Mouse (Mus musculus): ENCODE measurements around the gene Decr2. TPM values are rescaled to one million over a fixed set of nuclear protein-coding genes. Genes with fewer than 3 reads are reported as not detected.
"Not testable (repeated sequence)": the region's sequence is repeated elsewhere in the genome, so short reads cannot be mapped to it uniquely, and the experiment has no call there.

Gene Decr2
- 1 to 10 TPM; 2.8 to 3.2 TPM for total RNA-seq (2021)
- long read RNA-seq, experiment 1, partial matches to known transcripts, result 0 of 4 reads
- long read RNA-seq, experiment 1, other reads (novel, unspliced or antisense), result 0 of 4 reads
- long read RNA-seq, experiment 2, transcript Decr2-201 (9 exons, 2,224 nt), result major isoform, 7 of 8 reads
- long read RNA-seq, experiment 2, partial matches to known transcripts, result 0 of 8 reads
- long read RNA-seq, experiment 2, other reads (novel, unspliced or antisense), result 1 of 8 reads

DNA sequence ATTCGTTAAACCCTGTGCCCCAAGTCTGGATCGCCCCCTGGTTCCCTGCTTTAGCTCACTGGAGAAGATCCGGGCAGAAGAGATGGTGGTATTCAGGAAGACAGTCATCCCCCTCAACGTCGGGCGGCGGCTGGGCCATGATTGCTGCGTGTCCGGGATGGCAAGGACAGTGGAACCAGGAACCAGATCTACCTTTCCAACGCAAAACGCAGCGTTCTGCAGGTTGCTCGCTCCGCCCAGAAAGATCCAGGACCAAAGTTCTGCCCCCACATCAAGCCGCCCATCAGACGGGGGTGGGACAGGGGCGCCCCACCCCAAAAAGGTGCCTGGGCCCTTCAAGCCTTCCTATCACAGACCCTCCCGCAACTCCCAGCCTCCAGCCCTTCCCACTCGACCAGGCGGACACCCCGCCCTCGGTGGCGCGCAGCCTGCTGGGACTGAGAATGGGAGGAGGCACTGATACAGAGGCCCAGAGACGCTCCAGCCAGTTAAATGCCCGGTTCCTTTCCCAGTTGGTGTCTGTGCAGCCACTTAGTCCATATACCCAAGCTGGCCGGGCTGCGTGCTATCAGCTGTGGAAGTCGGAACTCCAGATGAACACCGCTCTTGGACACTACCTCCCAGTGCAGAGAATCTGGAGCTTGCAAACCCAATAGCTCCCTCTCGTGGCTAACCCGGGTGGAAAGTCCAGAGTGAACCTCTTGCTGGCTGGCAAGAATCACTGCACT is at the start of gene Decr2:
Gene Decr2, minus strand, starts transcription at position 433 of the 728 bp plus-strand sequence.
- DNase-seq, result peak; percentile 83

DNA sequence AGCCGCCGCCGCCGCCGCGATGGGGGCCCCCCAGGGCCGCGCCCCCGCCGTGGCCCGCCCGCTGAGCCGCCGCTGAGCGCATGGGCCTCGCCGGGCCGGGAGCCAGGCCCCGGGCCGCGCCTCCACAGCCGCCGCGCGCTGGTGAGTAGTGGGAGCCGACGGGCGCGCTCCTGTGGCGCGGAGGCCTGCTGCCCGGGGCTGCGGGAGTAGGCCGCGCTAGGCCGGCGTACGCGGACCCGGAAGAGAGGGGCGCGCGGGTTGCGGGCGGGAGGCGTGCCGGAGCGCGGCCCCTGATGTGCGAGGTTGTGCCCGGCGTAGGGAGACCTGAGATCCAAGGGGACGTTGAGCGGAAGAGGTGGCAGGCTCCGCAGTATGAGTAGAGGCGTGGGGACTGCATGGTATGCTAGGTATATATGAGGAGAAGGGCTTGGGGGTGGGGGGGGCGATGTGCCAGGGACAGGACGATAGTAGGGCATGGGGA is 48.8 kb upstream of the Decr2 start:
- no peak for DNase-seq

DNA sequence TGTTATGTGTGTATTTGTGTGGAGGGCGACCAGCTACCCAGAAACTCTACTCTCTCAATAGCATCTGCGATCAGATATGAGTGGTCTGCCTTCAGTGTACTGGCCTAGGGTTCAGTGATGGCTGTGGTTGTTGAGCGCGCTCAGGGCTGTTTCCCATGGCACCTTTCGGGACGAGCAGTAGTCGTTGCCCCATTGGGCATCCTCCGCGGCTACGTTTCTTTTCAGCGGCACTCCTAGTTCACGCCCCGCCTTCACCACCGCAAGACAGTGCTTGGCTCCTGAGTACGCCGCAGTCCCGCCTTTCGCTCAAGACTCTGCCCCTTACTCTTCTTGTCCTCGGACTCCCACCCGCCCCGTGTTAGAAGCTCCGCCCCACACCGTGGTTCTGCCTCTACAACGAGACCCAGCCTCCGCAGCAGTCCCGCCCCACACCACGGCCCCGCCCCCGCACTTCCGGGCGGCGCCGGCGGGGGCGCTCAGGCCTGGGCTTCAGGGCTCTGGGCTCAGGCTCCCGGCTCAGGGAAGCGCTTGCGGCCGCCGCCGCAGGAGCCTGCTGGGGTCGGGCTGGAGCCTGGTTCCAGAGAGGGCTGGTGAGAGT is 48.2 kb upstream of the Decr2 start, which contains the start of gene Axin1:
Gene Axin1, plus strand, starts transcription at position 450 of the 598 bp plus-strand sequence.
- peak; percentile 95 for DNase-seq

DNA sequence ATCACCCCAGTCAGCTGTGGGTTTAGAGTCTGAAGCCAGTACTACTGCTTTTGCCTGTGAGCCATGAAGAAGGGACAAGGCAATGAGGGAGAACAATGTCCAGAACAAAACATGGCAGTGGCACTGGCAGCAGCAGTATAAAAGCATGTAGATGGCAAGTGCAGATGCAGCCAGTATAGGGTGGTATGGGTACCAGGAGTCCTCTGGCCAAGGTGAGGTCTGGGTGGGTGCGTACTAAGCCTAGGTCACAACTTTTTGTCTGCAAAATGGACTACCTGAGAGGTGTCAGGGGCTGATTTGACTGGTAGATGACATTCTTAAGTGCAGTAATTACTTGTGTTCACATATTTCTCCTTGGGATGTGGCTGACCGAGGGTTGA is 47.6 kb upstream of the Decr2 start:
- no peak for DNase-seq

DNA sequence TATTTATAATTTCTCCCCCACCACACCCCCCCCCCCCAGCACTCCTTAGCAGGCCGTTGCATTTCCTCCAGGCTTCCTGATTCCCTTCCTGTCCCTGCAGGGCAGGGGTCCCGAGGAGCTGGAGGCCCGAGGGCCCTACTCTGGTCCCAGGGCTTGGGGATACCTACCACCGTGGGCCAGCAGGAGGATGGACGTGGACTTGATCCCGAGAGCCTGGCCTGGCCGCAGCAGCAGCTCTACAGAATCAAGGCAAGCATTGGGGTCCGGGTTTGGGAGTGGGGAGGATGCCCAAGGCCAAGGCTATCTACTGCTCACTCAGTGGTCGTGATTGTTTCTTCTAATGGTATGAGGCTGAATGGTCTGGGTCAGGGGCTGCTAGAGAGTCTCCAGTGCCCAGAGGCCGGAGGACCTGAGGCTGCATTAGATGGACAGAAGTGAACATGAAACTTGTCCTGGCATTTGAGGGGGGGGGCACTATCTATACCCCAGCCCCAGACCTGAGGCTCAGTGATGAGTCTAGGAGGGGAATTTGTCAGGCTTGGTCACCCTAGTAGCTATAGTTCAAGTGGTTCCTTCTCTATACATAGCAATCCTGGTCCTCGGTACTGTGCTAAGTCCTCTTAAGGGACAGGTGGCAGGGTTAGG is 47.1 kb upstream of the Decr2 start:
- no peak for DNase-seq

DNA sequence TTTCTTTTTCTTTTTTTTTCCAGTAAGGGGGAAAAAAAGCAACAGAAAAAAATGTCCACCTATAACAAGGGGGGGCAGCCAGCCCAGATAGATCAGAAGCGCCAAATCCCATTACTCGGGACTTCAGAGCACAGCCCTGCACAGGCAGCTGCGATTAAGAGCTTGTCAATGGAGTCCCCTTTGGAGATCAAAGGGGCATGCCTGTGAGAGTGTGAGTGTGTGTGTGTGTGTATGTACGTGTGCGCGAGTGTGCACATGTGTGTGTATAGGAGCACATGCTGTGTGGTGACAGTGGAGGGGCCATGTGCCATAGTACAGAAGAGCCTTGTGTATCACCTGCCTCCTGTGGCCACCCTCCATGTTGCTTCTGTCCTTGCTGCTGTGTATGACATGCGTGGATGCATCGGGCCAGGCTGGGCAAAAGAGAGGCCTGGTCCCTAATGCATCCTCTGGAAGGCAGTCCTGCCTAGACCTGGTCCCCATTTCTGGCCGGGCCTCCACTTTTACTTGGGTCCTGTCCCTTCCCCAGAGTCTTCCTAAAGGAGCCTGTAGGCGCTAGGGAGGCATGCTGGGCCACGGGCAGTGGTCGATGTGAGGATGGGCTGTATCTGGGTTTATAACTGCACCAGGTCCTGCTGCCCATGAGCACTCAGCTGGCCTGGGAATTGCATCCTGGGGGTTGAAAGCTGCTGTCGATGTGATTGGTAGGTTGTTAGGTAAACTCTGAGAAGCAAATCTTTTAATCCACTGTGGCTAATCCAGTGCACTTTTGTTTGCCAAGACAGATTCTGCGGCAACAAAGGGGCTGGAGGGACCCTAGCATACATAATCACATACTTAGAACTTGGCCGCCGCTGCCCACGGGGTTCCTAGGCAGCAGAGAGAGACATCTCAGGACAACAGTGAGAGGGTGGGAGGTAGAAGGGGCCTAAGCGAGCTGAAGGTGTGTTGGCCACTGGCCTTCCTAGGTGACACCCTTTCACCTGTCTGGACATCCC is 42.0 kb upstream of the Decr2 start:
- no peak for DNase-seq

DNA sequence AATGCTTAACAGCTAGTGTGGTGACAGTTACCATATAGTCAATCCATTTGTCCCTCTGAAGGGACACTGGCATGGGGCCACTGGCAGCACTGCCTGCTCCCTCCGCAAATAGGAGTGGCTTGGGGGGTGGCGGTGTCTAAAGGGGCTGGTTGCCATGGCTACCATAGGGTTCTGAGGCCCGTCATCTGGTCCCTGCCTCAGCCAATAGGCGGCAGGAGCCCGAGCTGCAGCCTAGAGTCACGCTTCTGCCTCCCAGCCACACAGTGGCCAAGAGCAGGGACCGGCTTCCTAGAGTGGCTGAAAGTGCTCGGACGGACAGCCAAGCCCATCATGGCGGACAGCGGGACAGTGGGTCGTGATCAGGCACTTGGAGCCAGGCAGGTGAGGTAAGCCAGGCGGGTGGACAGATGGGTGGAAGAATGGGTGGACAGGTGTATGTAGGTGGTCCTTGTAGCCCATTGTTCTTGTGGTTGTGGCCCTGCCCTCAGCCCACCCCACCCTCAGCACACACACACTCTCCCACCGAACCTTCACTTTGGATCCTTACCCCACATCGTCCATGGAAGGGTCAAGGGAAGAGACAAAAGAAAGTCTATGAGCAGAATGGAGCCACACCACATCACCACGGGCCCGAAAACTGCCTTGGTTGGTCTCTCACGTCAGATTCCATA is 41.1 kb upstream of the Decr2 start:
- DNase-seq, result no peak

DNA sequence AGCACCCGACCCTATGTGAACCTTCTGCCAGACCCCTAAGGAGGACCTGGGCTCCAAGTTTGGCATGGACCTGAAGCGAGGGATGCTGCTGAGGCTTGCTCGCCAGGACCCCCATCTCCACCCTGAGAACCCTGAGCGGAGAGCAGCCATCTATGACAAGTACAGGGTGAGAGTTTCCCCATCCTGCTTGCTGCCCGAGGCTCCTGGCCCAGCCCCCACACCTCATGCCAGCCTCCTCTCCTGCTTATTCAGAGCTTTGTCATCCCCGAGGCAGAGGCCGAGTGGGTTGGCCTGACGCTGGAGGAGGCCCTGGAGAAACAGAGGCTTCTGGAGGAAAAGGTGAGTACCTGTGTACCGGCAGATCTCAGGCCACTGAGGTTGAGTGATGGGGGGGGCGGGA is 35.1 kb upstream of the Decr2 start:
- no peak for DNase-seq

DNA sequence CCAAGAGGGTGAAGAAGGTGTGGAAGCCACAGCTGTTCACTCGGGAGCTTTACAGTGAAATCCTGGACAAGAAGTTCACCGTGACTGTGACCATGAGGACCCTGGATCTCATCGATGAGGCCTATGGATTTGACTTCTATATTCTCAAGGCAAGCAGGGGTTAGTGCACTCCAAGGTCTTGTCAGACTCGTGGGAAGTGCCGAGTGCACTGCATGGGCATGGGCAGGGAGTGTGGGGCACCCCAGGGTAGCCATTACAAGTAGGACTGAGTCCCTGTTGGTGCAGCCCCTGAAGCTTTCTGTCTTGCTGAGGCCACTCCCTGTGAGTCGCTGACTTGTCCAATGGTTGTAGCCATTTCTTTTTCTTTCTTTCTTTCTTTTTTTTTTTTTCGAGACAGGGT is 34.4 kb upstream of the Decr2 start:
- no peak for DNase-seq

DNA sequence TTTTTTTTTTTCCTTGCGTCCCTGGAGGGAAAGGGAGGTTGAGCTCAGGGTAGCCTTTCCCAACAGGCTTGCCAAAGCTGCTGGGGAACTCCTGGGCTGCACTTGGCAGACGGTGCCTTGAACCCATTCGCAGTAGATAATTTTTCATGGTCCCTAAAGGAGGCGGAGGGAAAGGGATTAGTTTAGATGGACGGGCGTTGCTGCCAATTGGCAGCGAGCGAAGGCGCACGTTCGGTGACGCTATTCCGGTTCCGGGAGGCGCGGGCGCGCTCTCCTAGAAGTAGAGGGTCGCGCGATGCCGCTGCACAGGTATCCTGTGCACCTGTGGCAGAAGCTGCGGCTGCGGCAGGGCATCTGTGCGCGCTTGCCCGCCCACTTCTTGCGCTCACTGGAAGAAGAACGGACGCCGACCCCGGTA is 33.1 kb upstream of the Decr2 start, which contains the start of gene Mrpl28:
Gene Mrpl28, plus strand, starts transcription at position 234 of the 418 bp plus-strand sequence.
- DNase-seq, result peak; percentile 91

DNA sequence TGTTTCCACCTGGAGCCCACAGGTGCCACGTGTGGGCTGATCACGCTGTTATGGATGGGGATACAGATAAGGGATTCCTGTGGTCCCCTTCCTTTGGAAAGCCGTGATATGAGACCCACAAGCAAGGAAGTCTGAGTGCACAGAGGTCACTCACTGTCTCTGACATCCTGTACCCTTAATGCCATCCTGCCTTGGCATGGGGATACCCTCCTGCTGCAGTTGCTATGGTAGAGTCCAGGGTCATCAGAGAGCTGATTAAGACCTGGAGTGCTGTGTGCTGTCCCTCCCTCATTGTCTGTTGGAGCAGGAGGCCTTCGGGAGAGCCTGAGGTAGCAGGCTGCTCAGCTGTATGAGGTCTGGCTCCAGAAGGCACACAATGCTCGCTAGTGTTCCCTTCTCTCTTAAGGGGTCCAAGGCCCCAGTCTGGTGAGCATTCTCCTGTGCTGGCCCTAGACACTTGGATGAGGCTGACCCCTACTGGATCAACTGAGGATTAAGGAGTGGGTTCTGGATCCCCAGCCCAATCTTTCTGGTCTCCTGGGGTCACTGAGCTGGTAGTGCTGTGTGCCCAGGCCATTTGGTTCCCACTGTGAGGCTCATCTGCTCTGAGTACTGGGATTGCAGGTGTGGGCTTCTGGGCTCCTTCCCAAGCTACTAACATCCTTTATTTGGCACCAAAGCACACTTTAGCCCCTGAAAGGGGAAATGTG is 32.4 kb upstream of the Decr2 start:
- DNase-seq, result no peak

DNA sequence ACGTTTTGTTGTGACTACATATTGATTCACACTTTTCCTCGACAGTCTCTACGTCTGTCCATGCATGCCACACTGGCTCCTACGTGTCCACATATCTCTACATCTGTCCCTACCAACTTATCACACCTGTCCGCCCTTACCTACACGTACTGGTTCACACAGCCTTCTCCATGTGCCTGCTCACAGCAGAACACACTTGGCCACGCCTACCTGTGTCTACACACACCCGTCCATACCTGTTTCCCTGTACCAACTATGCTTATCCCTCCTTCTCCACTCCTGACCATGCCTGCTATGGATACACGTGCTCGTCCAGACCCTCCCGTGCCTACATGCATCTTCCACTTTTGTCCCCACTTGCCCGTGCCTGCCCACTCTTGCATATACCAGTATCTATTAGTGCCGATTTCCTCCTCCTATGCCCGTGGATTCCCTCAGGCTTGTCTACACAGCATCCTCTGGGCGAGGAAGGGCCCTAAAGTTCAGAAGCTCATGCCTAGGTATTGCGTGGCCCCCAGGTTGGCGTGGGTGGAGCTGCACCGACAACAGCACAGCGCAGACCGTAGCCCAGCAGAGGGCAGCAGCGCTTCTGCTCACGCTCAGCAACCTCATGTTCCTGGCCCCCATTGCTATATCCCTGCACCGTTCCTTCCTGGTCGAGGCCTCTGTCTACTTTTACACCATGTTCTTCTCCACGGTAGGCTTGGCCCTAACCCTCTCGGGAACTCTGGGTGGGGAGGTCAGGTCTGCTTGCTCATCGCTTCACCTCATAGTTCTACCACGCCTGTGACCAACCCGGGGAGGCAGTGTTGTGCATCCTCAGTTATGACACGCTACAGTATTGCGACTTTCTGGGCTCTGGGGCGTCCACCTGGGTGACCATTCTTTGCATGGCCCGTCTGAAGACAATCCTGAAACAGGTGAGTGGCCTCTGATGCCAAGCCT is 29.9 kb upstream of the Decr2 start:
- DNase-seq, result no peak

DNA sequence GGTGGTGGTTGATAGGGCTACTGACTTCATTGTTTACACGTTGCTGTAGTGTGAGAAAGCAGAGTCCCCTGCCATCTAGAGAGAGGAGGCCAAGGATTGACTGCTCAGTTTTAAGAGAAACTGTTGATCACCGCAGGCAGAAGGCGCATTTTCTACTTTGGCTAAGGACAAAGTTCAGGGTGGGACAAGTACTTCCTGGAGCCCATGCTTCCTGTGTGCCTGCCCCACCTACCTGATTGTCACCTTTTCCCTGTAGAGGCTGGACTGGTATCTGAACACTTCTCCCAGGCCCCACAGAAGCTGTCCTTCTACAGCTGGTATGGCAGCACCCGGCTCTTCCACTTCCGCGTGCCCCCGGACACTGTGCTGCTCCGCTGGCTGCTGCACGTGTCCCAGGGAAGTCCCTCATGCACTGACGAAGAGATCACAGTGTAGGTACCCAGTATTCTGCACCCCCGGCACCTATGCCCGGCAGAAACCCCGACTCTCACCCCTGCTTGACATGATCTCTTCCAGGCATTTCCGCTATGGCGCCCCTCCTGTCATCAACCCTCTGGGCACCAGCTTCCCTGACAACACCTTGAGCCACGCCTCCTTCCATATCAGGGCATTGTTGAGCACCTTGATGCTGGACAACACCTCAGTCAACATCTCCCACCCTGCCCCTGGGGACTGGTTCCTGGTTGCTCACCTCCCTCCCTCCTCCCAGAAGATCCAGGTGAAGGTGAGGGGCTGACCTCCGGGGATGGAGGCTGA is 26.5 kb upstream of the Decr2 start:
- DNase-seq, result no peak

DNA sequence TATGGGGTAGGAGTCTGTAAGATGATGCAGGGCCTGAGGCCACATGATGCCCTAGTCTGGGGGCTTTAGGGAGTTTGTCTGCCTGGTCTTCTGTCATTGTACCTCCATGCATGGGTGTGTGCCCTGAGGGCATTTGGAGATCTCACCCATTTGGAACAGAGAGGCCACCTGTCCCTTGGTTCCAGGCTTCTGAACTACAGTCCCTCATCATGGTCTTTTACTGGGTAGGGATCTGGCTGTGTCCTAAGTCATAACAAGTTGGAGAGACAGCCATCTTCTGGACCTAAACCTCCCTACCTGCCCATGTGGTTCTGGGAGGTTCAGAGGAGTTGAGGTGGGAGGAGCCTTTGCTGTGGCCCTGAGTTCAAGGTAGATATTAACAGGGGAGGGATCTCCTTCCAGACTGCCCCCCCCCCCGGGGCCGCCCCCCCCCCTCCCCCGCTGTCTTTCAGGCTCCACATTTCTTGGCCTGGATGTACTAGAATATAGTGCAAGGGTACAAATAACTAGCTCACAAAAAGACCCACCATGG is 25.9 kb upstream of the Decr2 start:
- DNase-seq, result no peak

DNA sequence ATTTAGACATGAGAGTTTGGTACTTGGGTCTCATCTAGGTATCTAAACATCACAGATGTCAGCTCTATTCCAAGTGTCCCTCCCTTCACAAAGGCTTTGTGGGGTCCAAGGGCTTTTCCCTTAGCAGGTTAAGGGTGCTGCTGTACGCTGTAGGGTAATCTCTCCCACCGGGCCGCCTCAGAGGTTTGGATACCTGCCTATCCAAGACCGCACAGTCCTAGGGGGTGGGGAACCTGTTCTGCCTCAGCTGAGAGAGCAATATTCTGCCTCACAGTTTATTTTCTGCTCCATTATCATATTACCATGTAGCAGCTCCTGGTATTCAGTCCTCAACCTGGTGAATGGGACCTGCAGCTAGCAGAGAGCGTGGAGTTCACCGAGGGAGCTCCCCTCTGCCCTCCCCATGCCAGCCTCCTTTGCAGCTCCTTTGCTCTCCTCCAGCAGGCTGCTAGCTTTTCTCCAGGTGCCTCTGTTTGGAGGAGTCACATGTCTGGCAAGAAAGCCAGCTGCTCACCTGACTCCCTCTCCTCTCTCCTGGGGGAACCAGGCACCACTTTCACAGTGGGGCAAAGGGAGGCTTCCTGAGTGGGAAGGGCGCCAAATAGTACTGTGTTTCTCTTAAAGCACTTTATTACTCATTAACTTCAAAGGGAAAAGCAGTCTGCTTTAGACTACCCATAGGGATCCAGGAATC is 25.2 kb upstream of the Decr2 start:
- no peak for DNase-seq

DNA sequence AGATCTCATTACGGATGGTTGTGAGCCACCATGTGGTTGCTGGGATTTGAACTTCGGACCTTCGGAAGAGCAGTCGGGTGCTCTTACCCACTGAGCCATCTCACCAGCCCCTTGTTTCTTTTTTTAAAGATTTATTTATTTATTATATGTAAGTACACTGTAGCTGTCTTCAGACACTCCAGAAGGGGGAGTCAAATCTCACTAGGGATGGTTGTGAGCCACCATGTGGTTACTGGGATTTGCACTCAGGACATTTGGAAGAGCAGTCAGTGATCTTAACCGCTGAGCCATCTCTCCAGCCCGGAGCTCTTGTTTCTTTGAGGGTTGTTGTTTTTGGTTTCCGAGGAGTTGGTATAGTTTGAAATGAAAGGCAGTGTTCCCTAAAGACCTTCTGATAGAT is 24.3 kb upstream of the Decr2 start:
- DNase-seq, result not testable (repeated sequence)

DNA sequence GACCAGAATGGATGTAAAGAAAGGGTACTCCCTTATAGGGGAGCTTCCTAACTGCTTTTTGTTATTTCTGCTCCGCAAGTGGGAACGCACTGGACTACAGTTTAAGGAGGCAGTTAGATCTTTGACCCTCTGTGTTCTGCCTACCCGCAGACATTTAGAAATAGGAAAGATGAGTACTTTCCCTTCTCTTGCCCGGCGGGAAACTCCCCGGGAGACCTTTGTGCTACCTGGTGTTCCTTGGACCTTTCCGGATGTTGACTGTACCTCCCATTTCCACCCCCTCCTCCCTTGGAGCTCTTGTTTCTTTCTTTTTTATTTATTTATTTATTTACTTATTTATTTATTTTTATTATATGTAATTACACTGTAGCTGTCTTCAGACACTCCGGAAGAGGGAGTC is 23.9 kb upstream of the Decr2 start:
- DNase-seq, result no peak

Data from gastrocnemius, postnatal 25 days (tissue).